Mouse (Mus musculus) adrenal gland, adult 2 months (tissue): ENCODE measurements around the gene Ak2. TPM values are rescaled to one million over a fixed set of nuclear protein-coding genes. Genes with fewer than 3 reads are reported as not detected.

Source experiments
- DNase-seq: peaks from one replicate; pipeline ENCODE4 v3.0.0; 2021
- polyA plus RNA-seq: library from polyadenylated mRNA; depleted of rRNA; stranded (reverse); fragments of >200 nt; gene quantifications from 2 replicates; pipeline ENCODE4 v1.2.3, GENCODE M21; 2012
- total RNA-seq, 2 experiments: library from RNA; stranded (reverse); gene quantifications; 2 replicates each; pipeline ENCODE4 v1.2.3; 2021

Ak2 gene
- total and polyA plus RNA-seq, 3 experiments: 42.0 to 154 (median 111) TPM

DNA sequence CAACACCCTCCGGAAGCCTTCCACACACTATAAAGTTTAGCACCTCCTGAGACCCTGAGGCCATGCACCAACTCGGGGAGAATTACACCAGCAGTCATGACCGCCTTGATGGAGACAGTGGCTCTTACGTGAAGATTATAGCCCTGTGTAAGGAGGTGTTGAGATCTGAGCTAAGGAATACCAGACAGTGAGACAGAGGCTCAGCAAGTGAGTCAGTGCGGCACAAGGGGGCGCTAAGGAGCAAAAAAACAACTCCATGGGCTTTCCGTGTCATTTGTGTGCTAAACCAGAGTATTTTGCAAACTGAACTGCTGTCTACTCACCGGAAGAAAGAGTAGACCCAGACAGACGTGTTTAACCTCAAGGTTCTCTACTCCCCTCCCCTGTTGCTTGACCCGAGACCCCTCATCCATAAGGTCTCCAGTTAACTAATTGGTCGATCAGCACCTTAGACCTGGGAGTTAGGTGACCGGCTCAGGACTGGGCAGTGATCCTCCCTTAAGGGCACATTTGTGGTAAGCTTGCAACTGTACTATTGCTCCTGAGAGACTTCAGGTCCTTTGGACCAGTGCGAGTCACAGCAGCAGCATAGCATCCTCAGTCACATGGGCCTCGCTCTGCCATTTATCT is 20.6 kb upstream of the Ak2 start:
- DNase-seq: peak; percentile 80

GRCm38 (mm10) chr4:128974677-128975076 is 17.1 kb upstream of the Ak2 start:
- DNase-seq: no peak

- DNase-seq: no peak
Observed at GRCm38 (mm10) chr4:128976577-128976976, 15.2 kb upstream of the Ak2 start.

DNA sequence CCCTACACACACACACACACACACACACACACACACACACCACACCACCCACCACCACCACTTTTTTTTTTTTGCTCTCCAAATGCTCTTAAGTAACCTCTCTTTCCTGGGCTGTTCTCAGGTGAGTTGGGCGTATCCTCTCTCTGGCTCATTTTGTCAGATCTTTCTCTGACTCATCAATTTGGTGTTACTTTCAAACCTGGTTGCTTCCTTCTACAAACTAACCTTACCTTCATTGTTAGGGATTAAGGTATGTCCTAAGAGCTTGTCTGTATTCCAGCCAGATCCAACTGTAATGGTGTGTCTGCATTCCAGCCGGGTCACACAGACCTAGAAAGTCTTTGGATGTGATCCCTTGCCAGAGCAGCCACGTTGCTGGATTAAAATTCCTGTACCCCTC is 14.5 kb upstream of the Ak2 start:
- no peak for DNase-seq

DNA sequence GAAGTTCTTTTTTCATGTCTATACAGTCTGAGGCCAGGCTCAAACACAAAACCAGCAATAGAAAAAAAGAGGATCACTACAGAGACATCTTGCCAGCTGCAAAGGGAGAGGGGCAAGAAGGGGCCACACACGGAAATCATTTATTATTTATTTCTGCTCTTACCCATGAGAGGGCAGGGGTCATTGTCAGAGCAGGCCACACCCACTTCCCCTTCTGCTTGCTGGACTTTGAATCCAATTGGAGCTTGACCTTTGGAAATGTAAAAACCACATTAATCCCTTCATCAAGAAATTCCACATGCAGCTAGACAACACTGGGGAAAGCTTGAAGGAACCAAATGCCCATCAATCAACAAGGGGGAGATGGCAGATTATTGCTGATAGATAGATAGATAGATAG is 13.1 kb upstream of the Ak2 start:
- DNase-seq: no peak

DNA sequence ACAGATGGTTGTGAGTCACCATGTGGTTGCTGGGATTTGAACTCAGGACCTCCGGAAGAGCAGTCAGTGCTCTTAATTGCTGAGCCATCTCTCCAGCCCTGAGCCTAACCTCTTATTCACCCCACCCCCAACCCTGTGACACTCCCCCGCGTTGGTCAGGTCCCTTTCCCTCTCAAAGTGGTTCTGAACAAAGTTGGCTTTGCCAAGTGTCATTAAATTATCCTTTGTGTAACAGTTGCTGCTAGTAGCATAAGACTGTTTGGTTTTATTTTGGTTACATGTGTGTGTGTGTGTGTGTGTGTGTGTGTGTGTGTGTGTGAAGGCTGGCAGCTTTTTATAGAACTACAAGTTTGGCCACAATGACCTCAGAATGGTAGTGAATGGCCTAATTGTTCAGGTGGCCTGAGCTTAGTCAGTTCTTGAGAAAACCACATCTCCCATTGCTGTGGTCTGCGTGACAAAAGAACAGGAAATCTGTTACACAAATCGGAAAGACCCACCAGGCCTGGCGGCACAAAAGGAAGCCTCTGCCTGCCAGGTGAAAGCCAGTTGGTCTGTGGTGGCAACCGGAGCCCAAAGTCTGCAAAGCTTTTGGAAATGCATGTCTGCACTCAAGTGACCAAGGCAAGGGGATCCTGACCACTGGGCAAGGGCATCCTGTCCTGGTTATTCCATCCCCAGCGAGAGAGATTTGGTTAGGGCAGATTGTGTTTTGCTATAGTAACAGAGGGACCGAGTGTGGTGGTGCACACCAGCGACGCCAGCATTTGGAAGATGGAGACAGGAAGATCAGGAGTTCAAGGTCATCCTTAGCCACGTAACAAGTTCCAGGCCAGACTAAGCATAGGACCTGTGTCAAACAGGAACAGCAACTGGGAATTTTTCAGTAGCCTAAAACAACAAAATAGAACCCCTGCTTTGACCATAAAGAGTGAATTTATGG is 10.6 kb upstream of the Ak2 start:
- peak; percentile 17 for DNase-seq

DNA sequence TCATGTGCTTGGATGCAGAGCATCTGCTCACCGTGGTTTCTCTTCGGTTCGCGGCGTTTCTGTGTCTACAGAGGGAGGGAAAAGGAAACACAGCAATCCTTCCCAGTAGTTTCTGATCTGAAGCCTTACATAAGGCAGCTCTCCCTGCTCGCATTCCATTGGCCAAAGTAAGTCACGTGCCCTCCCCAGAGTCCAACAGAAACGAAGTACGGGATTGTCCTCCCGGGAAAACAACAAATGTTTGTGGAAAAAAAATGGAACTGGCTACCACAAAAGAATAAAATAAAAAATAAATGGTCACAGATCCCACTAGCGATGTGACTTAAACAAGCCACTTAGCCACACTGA is 10.0 kb upstream of the Ak2 start:
- no peak for DNase-seq

DNA sequence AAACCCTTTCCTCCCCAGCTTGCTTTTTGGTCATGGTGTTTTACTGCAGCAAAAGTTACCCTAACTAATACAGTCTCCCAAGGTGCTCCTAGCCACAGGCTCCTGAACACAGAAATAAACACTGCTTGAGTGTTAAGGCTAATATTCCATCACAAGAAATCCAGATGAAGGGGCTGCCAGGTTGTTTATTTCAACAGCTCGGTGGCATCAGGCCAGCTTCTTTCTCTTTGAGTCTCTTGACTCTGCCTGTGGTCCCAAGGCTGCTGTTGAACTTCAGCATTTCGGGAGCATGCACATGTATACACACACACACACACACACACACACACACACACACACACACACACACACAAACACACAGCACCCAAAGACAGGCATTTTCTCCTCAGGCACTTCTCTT is 8.6 kb upstream of the Ak2 start:
- no peak for DNase-seq

GRCm38 (mm10) chr4:128983656-128984055 is 8.1 kb upstream of the Ak2 start:
- peak; percentile 74 for DNase-seq

- no peak for DNase-seq
Observed at GRCm38 (mm10) chr4:128984600-128984999, 7.2 kb upstream of the Ak2 start.

- no peak for DNase-seq
Observed at GRCm38 (mm10) chr4:128988911-128989310, 2.8 kb upstream of the Ak2 start.

DNA sequence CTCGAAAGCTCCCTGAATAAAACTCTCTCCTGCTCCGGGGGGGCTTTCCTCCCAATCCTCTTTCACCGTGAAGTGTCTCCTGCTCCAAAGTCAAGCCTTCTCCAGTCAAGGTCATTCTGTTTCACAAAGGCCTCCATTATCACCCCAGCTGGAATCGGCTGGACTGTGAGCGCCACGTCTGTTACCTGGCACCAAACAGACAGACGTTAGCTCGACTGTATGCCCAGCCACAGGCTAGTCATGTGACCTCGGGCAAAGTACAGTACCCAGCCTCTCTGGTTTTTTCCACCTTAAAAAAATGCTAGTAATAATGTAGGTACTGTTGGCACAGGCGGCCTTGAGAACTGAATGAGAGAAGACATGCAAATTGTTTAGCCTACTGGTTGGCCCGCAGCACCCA is 2.1 kb upstream of the Ak2 start:
- DNase-seq: peak; percentile 55

DNA sequence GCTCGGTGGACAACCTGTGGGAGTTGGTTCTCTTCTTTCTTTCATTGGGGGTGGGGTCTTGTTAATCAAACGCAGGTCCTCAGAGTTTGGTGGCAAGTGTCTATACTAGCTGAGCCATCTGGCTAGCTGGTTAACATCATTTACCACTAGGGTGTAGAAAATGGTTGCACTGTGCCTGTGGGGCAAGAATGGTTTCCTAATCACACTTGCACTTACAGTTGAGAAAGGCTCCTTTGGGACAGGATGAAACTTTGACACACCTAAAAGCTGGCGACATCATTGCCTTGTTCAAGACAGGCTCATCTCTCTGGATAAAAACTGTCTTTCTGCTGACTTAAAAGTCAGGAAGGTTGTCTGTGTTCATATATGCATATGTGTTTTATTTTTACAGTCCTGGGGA is 418 bp downstream of the Ak2 start:
- DNase-seq: no peak

DNA sequence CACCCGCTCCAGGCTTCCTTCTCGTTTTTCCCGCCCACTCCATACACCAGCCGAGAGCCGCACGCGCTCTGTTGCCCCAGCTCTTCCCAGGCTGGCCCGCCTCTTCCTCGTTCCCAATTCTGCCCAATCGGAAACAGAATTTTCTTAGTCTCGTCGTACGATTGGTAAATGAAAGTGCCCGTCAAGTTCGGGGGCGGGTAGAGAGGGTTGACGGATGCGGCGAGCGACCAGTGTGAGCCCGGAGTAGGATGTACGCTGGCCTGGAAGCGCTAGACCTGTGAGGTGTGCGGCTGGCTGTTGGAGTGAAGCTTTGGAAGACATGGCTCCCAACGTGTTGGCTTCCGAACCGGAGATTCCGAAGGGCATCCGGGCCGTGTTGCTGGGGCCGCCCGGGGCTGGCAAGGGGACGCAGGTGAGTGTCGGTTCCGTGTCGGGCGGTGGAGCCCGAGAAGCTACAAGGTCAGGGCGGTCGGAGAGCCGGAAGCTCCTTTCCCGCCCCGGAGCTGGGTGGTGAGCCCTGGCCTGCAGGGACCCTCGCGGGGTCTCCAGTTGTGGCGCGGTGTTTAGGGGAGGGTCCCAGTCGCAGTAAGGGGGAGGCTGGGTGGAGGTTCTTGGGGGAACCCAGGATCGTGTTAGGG is 1.4 kb downstream of the Ak2 start:
- DNase-seq: peak; percentile 97

DNA sequence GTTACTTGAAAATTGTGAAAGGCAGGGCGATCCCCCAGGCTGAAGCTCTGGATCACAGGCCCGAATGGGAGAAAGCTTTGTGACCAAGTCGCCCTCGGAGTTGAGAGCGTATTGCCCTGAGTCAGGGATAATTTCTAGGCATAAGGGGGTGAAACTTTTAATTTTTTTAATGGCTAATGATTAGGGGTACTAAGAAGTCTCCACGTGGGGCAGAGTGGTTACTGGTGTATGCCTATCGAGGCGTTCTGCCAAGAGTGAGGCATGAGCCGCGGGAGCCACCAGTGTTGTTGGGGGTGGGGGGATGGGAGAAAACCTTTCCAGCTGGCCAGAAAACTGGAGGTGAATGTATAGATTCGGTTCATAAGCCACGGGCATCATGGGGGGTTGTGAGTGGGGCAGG is 1.9 kb downstream of the Ak2 start:
- DNase-seq: peak; percentile 43

DNA sequence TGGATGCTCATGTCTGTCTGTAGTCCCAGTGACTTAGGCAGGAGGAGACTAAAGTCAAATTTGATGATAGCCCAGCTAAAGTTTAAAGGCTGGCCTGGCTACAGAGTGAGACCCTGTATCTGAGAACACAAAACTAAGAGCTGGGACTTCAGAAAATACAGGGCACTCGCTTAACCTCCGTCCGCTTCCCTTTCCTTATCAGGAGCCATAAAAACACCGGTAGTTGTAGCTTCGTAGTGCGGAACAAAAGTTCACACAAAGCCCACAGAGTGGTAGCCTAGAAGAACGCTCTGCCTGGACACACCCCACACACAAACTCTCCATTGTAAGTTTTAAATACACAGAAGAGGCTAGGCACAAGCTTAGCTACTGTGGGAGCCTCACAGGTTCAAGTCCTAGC is 3.5 kb downstream of the Ak2 start:
- no peak for DNase-seq

GRCm38 (mm10) chr4:128997258-128997657 is 5.5 kb downstream of the Ak2 start:
- DNase-seq: no peak

GRCm38 (mm10) chr4:128998401-128998800 is 6.6 kb downstream of the Ak2 start:
- no peak for DNase-seq

DNA sequence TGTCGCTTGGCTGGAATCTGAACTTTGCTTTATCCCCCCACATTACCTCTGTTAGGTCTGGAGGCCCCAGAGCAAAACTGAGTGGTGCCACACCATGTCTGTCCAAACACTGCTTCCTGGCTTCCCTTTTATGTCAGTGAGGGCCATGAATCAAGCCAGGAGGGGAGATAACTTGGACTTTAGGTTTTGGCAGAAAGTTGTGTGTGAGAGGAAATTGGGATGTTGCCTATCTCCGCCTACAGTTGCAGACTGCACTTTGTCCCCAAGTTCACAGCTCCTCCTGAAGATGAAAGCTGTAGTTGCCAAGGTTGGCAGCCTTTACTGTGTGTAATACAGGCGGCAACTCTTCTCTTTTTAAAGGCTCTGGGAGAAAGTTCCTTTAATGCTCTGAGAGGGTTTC is 9.0 kb downstream of the Ak2 start:
- peak; percentile 47 for DNase-seq

DNA sequence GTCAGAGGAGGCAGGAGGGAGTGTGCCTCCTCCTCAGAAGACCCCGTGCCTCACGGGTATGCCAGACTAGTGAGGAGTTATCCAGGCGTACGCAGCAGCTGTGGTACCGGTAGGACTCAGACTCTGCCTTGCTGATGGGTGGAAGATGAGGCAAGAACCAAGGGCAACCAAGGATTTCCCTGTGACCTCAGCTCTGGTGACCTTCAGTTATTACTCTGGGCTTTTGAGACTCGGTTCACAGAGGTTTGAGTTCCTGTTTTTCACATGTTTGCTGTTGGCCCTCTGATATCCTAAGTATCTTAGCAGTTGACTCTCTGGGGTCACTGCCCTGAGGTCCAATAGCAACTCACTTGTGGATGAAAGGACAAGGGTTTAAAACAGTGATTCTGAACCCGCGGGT is 12.0 kb downstream of the Ak2 start:
- DNase-seq: no peak

GRCm38 (mm10) chr4:129008006-129008519 is 16.3 kb downstream of the Ak2 start:
- no peak for DNase-seq

- no peak for DNase-seq
Observed at GRCm38 (mm10) chr4:129008672-129009071, 16.9 kb downstream of the Ak2 start.

- no peak for DNase-seq
Observed at GRCm38 (mm10) chr4:129009521-129009920, 17.8 kb downstream of the Ak2 start.
